Mouse (Mus musculus) forebrain, embryonic 14.5 days (tissue): Measurements from ENCODE around the gene Pjvk. TPM values are rescaled to one million over a fixed set of nuclear protein-coding genes. Genes with fewer than 3 reads are reported as not detected.

Source experiments
- ATAC-seq: fragments of 200-750 bp; cut with Nextera tagmentation; 2 replicates; pipeline ENCODE4 v1.8.0; 2017; ENCODE audit warnings: mild to moderate bottlenecking, moderate library complexity
- DNase-seq: peaks from one replicate; pipeline ENCODE4 v3.0.0-alpha.2; 2015; ENCODE audit warnings: low spot score
- H3K27ac ChIP-seq: fragments of 300-500 bp; sonication (generic); 2 replicates; pipeline ENCODE4 v1.5.1; 2014; ENCODE audit warnings: low read depth, mild to moderate bottlenecking, control low read depth, low read length, moderate library complexity
- H3K27me3 ChIP-seq: fragments of 300-500 bp; sonication (generic); replicated peaks from 2 replicates; pipeline ENCODE4 v1.6.1; 2014; ENCODE audit warnings: low read length, control low read depth, mixed read lengths; ENCODE audit not compliant: control insufficient read depth, insufficient read depth
- H3K36me3 ChIP-seq: fragments of 300-500 bp; sonication (generic); 2 replicates; pipeline ENCODE4 v1.6.1; 2014; ENCODE audit warnings: low read length, control low read depth; ENCODE audit not compliant: control insufficient read depth, insufficient read depth
- H3K4me1 ChIP-seq: fragments of 300-500 bp; sonication (generic); 2 replicates; pipeline ENCODE4 v1.6.1; 2014; ENCODE audit warnings: antibody characterized with exemption, low read length, control low read depth; ENCODE audit not compliant: control insufficient read depth, insufficient read depth
- H3K4me2 ChIP-seq: fragments of 300-500 bp; sonication (generic); 2 replicates; pipeline ENCODE4 v1.6.1; 2014; ENCODE audit warnings: mild to moderate bottlenecking, control low read depth, low read length
- H3K4me3 ChIP-seq: fragments of 300-500 bp; sonication (generic); 2 replicates; pipeline ENCODE4 v1.5.1; 2014; ENCODE audit warnings: low read depth, low read length, control low read depth
- H3K9ac ChIP-seq: fragments of 300-500 bp; sonication (generic); 2 replicates; pipeline ENCODE4 v1.6.1; 2014; ENCODE audit warnings: mild to moderate bottlenecking, low read length, control low read depth, moderate library complexity
- H3K9me3 ChIP-seq: fragments of 300-500 bp; sonication (generic); replicated peaks from 2 replicates; pipeline ENCODE4 v1.6.1; 2016; ENCODE audit warnings: low read length, control low read depth, mixed read lengths; ENCODE audit not compliant: control insufficient read depth
- WGBS: fragments of 180-500 bp; shearing (Covaris S2); extraction: QIAGEN DNeasy Blood & Tissue Kit; methylation state at CpG from one replicate; pipeline ENCODE4 v1.1.7; 2014; 5-methylcytosine and 5-hydroxymethylcytosine counted together
- polyA plus RNA-seq: library from polyadenylated mRNA; unstranded; fragments of >200 nt; fragmentation: Nextera tagmentation; extraction: Ambion mirVana; gene quantifications from 2 replicates; pipeline ENCODE4 v1.2.1, GENCODE M21; 2014

Pjvk gene
- polyA plus RNA-seq, 1 experiment from 2014 or later = 0.38 TPM

DNA sequence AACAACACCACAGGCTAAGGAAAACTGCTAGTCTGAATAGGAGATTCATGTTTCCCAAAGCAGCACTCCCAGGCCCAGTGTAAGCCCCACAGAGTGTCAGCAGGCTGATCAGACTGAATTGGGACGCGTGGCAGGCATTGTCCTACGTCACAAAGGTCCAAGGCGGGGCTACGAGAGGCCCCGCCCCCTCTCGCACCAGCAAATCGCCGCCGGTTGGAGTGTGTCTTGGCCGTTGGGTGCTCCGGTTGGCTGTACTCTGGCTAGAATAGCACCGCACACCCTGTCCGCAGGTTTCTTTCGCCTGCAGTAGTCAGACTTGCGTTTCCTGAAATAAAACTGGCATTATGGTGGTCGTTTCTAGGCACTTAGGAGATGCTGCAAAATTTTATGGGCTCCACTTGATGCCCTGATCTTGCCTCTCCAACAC, 24.7 kb downstream of the Pjvk start, which contains the start of gene Fkbp7:
Gene Fkbp7 (minus strand): TSS at position 151 of the 427 bp plus-strand sequence.
- Histone ChIP-seq H3K9ac (peak within 1 kb of the TSS; percentile 54), H3K4me2 (peak within 1 kb of the TSS; percentile 51), H3K4me1 (peaks cover 18% of the 10 kb centered on the region), H3K9me3 (no peaks in the 10 kb centered on the region), H3K27ac (peak within 1 kb of the TSS; percentile 10; the same call in 1 of the 2 replicates), H3K36me3 (no peaks in the 10 kb centered on the region), H3K27me3 (no peaks in the 10 kb centered on the region), H3K4me3 (peak within 1 kb of the TSS; percentile 32)
- WGBS = under 1% methylated on average over 17 of the region's 17 CpGs
- ATAC-seq (peak; percentile 95), DNase-seq (peak; percentile 95)

DNA sequence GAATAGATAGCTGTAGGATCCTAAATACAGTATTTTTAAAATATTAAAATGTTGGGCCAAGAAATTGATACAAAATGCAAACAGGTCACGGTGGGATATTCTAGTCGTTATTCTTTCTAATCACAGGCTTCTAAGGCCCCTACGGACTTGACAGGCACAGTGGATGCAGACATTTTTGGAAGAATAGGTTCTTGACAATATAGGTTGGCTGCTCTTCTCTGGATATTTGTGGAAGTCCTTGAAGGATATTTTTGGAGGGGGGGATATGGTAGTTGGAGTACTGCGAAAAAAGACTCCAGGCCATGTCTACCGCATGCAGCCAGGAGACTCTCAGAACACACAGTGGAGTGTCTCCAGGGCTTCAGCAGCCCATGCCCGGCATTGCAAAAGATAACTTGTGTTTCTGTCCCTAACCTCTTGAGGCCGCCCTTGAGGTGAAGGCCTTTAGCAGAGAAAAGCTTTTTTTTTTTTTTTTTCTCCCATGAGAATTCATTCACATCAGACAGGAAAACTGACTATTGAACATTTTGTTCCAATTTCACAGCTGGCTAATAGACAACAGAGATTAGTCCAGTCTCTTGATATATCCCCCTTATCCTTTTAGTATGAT, 25.3 kb downstream of the Pjvk start:
- H3K4me2 ChIP-seq = peak overlapping the region; percentile 51
- 39% methylated on average over 7 of the region's 7 CpGs for WGBS
- peak overlapping the region; percentile 54 for H3K9ac ChIP-seq
- peak overlapping the region; percentile 32 for H3K4me3 ChIP-seq
- H3K27me3 ChIP-seq = no peaks in the 10 kb centered on the region
- no peaks in the 10 kb centered on the region for H3K9me3 ChIP-seq
- H3K27ac ChIP-seq = peak overlapping the region; percentile 10; the same call in 1 of the 2 replicates
- no peak for ATAC-seq
- H3K36me3 ChIP-seq = no peaks in the 10 kb centered on the region
- H3K4me1 ChIP-seq = peaks cover 18% of the 10 kb centered on the region
- peak; percentile 52 for DNase-seq

DNA sequence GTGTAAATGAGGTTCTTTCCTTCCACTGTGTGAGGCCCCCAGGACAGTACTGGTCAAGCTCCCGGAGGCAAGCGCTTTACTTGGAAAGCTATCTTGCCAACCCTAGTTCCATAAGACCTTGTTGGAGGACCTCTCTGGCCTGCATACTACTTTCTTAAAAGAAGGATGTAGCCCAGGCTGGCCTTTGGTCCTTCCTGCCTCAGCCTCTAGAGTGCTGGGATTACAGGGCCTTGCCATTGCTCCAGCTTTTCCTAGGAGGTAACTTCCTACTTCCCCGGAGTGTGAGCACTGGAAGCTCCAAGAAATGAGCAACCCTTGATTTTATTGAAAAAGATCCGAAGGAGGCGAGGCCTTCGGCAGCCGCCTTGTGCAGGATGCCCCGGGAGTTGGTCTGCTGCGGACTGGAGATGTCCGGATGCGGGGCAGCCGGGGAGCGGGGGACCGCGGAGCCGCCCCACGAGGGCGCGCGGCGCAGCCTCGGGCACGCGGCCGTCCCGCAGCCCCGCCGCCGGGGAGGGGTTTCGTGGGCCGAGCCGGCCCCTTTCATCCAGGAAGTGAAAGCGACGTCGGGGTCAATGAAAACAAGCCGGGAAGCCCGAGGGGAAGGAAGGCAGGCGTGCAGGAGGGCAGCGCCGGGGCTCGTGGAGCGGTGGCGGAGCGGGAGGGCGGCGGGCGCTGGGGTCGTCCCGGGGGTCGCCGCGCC, 26.6 kb downstream of the Pjvk start, which contains the start of gene Plekha3:
Gene Plekha3 (plus strand): TSS at position 557 of the 703 bp plus-strand sequence.
- Histone ChIP-seq H3K4me1 (peaks cover 18% of the 10 kb centered on the region), H3K36me3 (peaks cover 3% of the 10 kb centered on the region; the same call in 1 of the 2 replicates), H3K27ac (peak within 1 kb of the TSS; percentile 74; the same call in 1 of the 2 replicates), H3K4me2 (peak within 1 kb of the TSS; percentile 71), H3K27me3 (no peaks in the 10 kb centered on the region), H3K9me3 (no peaks in the 10 kb centered on the region), H3K9ac (peak within 1 kb of the TSS; percentile 91), H3K4me3 (peak within 1 kb of the TSS; percentile 87)
- peak; percentile 71 for ATAC-seq
- peak; percentile 82 for DNase-seq
- WGBS = 5% methylated on average over 38 of the region's 52 CpGs

DNA sequence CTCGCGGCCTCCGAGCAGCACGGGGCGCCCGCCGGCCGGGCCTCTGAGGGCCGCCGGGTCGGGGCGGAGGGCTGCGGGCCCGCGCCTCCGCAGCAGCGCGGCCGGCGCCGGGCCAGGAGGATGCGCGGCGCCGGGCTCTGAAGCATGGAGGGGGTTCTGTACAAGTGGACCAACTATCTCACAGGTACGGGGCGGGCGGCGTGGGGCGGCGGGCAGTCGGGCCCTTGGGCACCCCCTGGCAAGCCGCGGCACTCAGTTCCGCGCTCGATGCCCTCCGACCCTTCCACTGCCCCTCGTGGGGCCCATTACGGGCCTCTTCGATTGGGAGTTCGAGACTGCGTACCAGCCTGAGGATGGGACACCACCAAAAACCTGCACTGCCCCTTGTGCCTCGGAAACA, 27.2 kb downstream of the Pjvk start:
- Histone ChIP-seq H3K27ac (peak overlapping the region; percentile 74; the same call in 1 of the 2 replicates), H3K36me3 (peaks cover 8% of the 10 kb centered on the region), H3K9me3 (no peaks in the 10 kb centered on the region), H3K4me1 (peaks cover 18% of the 10 kb centered on the region), H3K27me3 (no peaks in the 10 kb centered on the region), H3K9ac (peak overlapping the region; percentile 91), H3K4me3 (peak overlapping the region; percentile 87), H3K4me2 (peak overlapping the region; percentile 71)
- DNase-seq = no peak
- ATAC-seq = peak; percentile 40
- under 1% methylated on average over 34 of the region's 44 CpGs for WGBS

DNA sequence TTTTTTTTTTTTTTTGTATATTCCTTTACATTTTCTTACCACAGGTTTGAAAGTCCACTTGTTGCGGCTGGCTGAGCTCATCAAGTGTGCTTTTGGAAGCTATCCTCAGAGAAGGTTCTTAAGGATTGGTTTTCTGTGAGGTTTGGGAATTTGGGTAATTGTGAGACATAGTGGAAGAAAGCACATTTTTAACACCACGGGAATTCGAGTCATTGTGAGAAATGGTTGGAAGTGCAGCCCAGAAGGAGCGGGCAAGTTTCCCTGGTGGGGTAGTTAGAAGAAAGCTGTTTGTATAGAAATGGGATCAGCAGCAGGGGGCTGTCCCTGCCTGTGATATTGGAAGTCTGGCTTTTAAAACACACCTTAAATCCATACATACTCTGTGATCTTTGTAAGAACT, 27.7 kb downstream of the Pjvk start:
- peak overlapping the region; percentile 91 for H3K9ac ChIP-seq
- peak overlapping the region; percentile 87 for H3K4me3 ChIP-seq
- peak overlapping the region; percentile 71 for H3K4me2 ChIP-seq
- H3K27me3 ChIP-seq = no peaks in the 10 kb centered on the region
- H3K27ac ChIP-seq = no peak overlapping the region
- H3K4me1 ChIP-seq = peaks cover 18% of the 10 kb centered on the region
- DNase-seq (peak; percentile 10), ATAC-seq (no peak)
- 4% methylated on average over 4 of the region's 4 CpGs for WGBS
- H3K9me3 ChIP-seq = no peaks in the 10 kb centered on the region
- peaks cover 10% of the 10 kb centered on the region for H3K36me3 ChIP-seq

DNA sequence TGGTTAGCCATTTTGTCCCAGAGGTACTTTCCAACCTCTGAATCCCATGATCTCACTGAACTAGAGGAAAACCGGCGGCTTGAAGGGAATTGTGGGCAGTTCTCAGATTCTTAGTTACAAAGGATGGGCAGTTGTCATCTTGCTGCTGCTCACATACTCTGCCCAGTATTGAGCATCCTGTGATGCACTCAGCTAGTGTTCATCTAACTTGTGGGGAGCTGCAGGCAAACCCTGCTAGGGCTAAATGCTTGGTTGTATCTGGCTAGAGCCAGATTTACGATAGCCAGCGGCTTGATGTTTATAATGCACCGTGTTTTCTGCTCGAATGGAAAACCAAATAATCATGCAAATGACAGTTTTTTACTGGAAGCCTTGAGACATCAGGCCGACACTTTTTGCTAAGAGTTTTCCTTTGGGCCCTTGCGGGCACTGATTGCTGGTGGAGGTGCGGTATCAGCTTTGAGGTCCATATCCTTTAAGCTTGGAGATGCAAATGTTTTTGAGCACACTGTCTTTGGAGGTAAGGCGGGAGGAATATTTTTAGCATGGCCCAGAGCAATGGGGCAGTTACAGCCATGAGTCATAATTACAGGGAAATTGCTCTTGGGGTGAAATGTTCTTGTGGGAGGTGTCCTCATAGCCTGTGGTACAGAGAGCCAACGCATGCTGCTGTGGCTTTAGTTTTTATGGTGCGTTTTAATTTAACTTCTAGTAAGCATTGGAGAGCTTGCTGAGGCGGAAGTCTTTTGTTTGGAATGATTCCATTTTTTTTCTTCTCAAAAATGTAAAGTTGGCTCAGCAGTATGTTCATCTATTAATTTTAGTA, 28.3 kb downstream of the Pjvk start:
- peak overlapping the region; percentile 91 for H3K9ac ChIP-seq
- DNase-seq (no peak), ATAC-seq (no peak)
- H3K27ac ChIP-seq = 0 out of 2 replicates have a peak overlapping the region, but pooled peaks have one; percentile 5
- no peaks in the 10 kb centered on the region for H3K27me3 ChIP-seq
- H3K4me1 ChIP-seq = peaks cover 17% of the 10 kb centered on the region
- no peaks in the 10 kb centered on the region for H3K9me3 ChIP-seq
- WGBS = 52% methylated on average over 13 of the region's 13 CpGs
- H3K36me3 ChIP-seq = peaks cover 10% of the 10 kb centered on the region
- peak overlapping the region; percentile 87 for H3K4me3 ChIP-seq
- peak overlapping the region; percentile 71 for H3K4me2 ChIP-seq

DNA sequence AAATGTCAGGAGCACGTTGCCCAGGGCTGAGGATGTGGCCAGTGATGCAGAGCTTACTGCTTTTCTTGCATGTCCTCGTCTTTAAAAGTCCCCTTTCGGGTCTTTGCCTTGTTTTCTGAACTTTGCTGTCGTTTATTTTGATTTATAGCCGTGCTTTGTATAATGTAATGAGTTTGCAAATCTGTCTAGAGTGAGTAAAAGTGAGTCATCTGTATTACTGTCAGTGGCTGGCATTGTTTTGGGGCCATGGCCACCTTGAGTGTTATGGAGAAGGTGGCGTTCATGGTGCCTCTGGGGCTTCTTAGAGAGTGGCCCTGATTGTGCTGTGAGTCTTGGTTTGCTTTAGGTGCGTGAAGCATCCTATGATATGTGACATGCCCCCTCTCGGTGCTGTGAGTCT, 34.0 kb downstream of the Pjvk start:
- WGBS = 90% methylated on average over 8 of the region's 8 CpGs
- no peak overlapping the region for H3K4me3 ChIP-seq
- no peak overlapping the region for H3K27ac ChIP-seq
- no peaks in the 10 kb centered on the region for H3K27me3 ChIP-seq
- no peak for ATAC-seq
- DNase-seq = no peak
- no peak overlapping the region for H3K9ac ChIP-seq
- H3K4me1 ChIP-seq = no peaks in the 10 kb centered on the region
- H3K9me3 ChIP-seq = no peaks in the 10 kb centered on the region
- peaks cover 57% of the 10 kb centered on the region for H3K36me3 ChIP-seq
- no peak overlapping the region for H3K4me2 ChIP-seq

DNA sequence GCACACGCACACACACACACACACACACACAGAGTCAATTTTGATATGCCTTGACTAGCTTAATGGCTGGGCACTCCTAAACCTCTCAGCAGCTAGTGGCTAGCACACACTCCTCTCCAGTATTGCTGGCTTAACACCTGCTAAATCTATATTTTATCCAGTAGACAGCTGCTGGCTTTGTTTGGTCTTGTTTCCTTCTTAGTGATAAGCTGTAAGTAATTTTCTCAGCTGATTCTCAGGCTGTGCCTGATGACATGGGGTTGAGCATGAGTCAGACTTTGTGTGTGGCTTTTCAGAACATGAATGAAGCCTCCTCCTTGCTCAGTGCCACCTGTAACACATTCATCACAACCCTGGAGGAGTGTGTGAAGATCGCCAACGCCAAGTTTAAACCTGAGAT, 38.7 kb downstream of the Pjvk start:
- 97% methylated on average over 3 of the region's 3 CpGs for WGBS
- Histone ChIP-seq H3K27ac (no peak overlapping the region), H3K27me3 (no peaks in the 10 kb centered on the region), H3K9ac (no peak overlapping the region), H3K36me3 (peaks cover 79% of the 10 kb centered on the region), H3K9me3 (no peaks in the 10 kb centered on the region), H3K4me2 (no peak overlapping the region), H3K4me3 (no peak overlapping the region), H3K4me1 (no peaks in the 10 kb centered on the region)
- DNase-seq (no peak), ATAC-seq (no peak)
